Mouse (Mus musculus): ENCODE results near the gene Nrg3.
"Not testable (repeated sequence)": the region's sequence is repeated elsewhere in the genome, so short reads cannot be mapped to it uniquely, and the experiment has no call there.

DNA sequence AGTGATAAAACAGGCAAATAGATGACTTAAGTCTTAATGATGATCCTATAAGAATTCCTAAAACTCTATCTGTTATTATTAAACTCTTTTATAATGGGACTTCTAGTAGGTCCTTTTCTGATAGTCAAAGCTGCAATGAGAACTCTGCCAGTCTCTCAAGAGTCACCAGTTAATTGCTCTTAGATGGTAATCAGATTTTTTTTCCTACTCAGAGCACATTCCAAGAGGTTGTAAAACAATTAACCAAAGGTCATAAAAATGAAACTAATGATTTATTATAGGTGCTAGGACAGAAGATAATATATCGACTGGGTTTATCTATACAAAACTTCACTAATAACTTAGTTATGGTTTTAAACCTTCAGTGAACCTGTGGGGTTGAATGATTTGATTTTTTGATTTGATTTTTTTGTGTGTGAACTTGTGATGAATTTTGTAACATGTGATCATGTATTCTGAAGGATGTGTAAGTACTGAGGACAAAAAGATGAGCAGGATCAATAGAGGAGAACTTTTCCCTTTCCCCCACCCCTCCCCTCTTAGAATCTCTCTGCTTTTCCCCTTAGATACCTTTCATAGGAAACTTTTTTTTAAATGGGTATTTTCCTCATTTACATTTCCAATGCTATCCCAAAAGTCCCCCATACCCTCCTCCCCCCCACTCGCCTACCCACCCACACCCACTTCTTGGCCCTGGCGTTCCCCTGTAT lies 356.2 kb downstream of the Nrg3 start:
- not testable (repeated sequence) for TF ChIP-seq CTCF (IDR thresholded peaks at IDR 0.05; ENCODE audit: low read depth); EP300 (optimal IDR thresholded peaks at IDR 0.05)
